Mouse (Mus musculus) embryonic facial prominence, embryonic 14.5 days (tissue): ENCODE measurements around the gene Vmn1r128. TPM values are rescaled to one million over a fixed set of nuclear protein-coding genes. Genes with fewer than 3 reads are reported as not detected.
"Not testable (repeated sequence)": the region's sequence is repeated elsewhere in the genome, so short reads cannot be mapped to it uniquely, and the experiment has no call there.

Experiments
- ATAC-seq: fragments of 200-750 bp; cut with Nextera tagmentation; 2 replicates; pipeline ENCODE4 v1.8.0; 2017; ENCODE audit warnings: low read depth, moderate number of reproducible peaks, moderate TSS enrichment
- DNase-seq: peaks from one replicate; pipeline ENCODE4 v3.0.0-alpha.2; 2015; ENCODE audit warnings: low spot score
- H3K27ac ChIP-seq: fragments of 300-500 bp; sonication (generic); replicated peaks from 2 replicates; pipeline ENCODE4 v1.5.1; 2014; ENCODE audit warnings: low read depth, mild to moderate bottlenecking, low read length, moderate library complexity
- H3K27me3 ChIP-seq: fragments of 300-500 bp; sonication (generic); replicated peaks from 2 replicates; pipeline ENCODE4 v1.6.1; 2014; ENCODE audit warnings: low read length; ENCODE audit not compliant: control insufficient read depth, insufficient read depth
- H3K36me3 ChIP-seq: fragments of 300-500 bp; sonication (generic); 2 replicates; pipeline ENCODE4 v1.6.1; 2014; ENCODE audit warnings: low read length, mixed read lengths; ENCODE audit not compliant: control insufficient read depth, insufficient read depth
- H3K4me1 ChIP-seq: fragments of 300-500 bp; sonication (generic); 2 replicates; pipeline ENCODE4 v1.6.1; 2014; ENCODE audit warnings: antibody characterized with exemption, low read length; ENCODE audit not compliant: control insufficient read depth, insufficient read depth
- H3K4me2 ChIP-seq: fragments of 300-500 bp; sonication (generic); 2 replicates; pipeline ENCODE4 v1.6.1; 2014; ENCODE audit warnings: low read depth, mild to moderate bottlenecking, low read length, moderate library complexity, mixed read lengths
- H3K4me3 ChIP-seq: fragments of 300-500 bp; sonication (generic); 2 replicates; pipeline ENCODE4 v1.5.1; 2014; ENCODE audit warnings: low read depth, mild to moderate bottlenecking, low read length
- H3K9ac ChIP-seq: fragments of 300-500 bp; sonication (generic); 2 replicates; pipeline ENCODE4 v1.6.1; 2014; ENCODE audit warnings: low read depth, mild to moderate bottlenecking, low read length, moderate library complexity, mixed read lengths
- H3K9me3 ChIP-seq: fragments of 300-500 bp; sonication (generic); 2 replicates; pipeline ENCODE4 v1.6.1; 2016; ENCODE audit warnings: low read length; ENCODE audit not compliant: control insufficient read depth
- WGBS: fragments of 180-500 bp; shearing (Covaris S2); extraction: QIAGEN DNeasy Blood & Tissue Kit; methylation state at CpG from one replicate; pipeline ENCODE4 v1.1.7; 2014; 5-methylcytosine and 5-hydroxymethylcytosine counted together
- polyA plus RNA-seq: library from polyadenylated mRNA; unstranded; fragments of >200 nt; fragmentation: Nextera tagmentation; extraction: Ambion mirVana; gene quantifications from 2 replicates; pipeline ENCODE4 v1.2.1, GENCODE M21; 2014

The Vmn1r128 gene
- not detected in 2 replicates for polyA plus RNA-seq

DNA sequence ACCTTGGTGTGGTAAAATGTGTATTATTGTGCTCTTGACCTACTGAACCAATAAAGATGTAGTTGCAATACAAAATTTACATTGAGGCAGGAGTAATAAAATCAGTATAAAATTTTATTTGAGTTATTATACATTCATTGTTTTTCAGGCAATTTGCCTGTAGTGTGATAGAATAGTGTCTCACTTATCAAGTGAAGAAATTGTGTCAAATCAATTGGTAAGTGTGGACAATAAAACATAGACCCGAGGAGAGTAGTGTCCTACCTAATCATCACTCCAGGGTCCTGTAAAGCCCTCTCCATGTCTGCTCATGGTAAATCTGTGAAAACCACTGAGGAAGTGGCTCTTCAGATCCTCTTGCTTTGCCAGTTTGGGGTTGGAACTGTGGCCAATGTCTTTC is at the start of gene Vmn1r128:
Gene Vmn1r128 (plus strand): TSS at position 301 of the 400 bp plus-strand sequence.
- not testable (repeated sequence) for H3K4me3 ChIP-seq, H3K9me3 ChIP-seq, H3K4me1 ChIP-seq, DNase-seq, H3K36me3 ChIP-seq, H3K4me2 ChIP-seq, H3K27me3 ChIP-seq, ATAC-seq, H3K9ac ChIP-seq, H3K27ac ChIP-seq
- 59% methylated on average over 1 of the region's 1 CpGs for WGBS

DNA sequence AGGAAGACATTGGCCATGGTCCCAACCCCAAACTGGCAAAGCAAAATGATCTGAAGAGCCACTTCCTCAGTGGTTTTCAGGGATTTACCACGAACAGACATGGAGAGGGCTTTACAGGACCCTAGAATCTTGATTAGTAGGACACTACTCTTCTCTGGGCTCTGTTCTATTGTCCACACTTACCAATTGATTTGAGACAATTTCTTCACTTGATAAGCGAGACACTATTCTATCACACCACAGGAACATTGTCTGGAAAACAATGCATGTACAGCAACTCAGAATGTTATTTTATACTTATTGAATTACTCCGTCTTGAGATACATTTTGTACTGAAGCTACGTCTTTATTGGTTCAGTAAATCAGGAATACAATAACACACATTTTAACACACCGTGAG is 47.8 kb upstream of the Vmn1r128 start, which contains the start of gene Vmn1r126:
Gene Vmn1r126 (minus strand): TSS at position 101 of the 400 bp plus-strand sequence.
- H3K4me1 ChIP-seq, H3K9ac ChIP-seq: not testable (repeated sequence)
- WGBS = no CpG with 5 or more reads among the region's 5 CpGs

DNA sequence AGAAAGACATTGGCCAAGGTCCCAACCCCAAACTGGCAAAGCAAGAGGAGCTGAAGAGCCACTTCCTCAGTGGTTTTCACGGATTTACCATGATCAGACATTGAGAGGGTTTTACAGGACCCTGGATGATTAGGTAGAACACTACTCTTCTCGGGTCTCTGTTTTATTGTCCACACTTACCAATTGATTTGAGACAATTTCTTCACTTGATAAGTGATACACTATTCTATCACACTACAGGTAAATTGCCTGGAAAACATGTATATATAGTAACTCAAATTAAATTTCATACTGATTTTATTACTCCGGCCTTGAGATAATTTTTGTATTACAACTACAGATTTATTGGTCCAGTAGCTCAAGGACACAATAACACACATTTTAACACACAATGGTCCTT is 29.4 kb upstream of the Vmn1r128 start, which contains the start of gene Vmn1r127:
Gene Vmn1r127 (minus strand): TSS at position 101 of the 400 bp plus-strand sequence.
- not testable (repeated sequence) for H3K4me3 ChIP-seq, H3K27me3 ChIP-seq, H3K36me3 ChIP-seq, DNase-seq, ATAC-seq, H3K9me3 ChIP-seq, H3K4me2 ChIP-seq, H3K27ac ChIP-seq, H3K4me1 ChIP-seq, H3K9ac ChIP-seq
- WGBS = no CpG with 5 or more reads among the region's 3 CpGs

More for the DNA sequence above, 47.8 kb upstream of the Vmn1r128 start, which contains the start of gene Vmn1r126:
- not testable (repeated sequence) for H3K4me2 ChIP-seq, H3K4me3 ChIP-seq, H3K27me3 ChIP-seq, H3K27ac ChIP-seq, ATAC-seq, H3K36me3 ChIP-seq, DNase-seq, H3K9me3 ChIP-seq

DNA sequence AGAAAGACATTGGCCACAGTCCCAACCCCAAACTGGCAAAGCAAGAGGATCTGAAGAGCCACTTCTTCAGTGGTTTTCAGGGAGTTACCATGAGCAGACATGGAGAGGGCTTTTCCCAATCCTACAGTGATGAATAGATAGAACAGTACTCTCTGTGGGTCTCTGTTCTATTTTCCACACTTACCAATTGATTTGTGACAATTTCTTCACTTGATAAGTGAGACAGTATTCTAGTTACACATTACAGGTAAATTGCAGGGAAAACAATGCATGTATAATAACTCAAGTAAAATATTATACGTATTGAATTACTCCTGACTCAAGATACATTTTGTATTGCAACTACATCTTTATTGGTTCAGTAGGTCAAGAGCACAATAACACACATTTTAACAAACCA is 12.0 kb downstream of the Vmn1r128 start, which contains the start of gene Vmn1r129:
Gene Vmn1r129 (minus strand): TSS at position 101 of the 400 bp plus-strand sequence.
- H3K36me3 ChIP-seq, H3K27me3 ChIP-seq, H3K4me1 ChIP-seq, ATAC-seq, H3K4me3 ChIP-seq, H3K9me3 ChIP-seq, H3K9ac ChIP-seq, DNase-seq, H3K4me2 ChIP-seq, H3K27ac ChIP-seq: not testable (repeated sequence)
- WGBS = no CpG with 5 or more reads among the region's 1 CpGs

Other genes starting within 250 kb of the Vmn1r128 start
- not detected in 2 replicates for gene Vmn1r122, start 215.2 kb upstream of the Vmn1r128 start, polyA plus RNA-seq
- gene Vmn1r123, start 187.2 kb upstream of the Vmn1r128 start, polyA plus RNA-seq = not detected in 2 replicates
- not detected in 2 replicates for gene Gm5157, start 158.9 kb upstream of the Vmn1r128 start, polyA plus RNA-seq
- not detected in 2 replicates for gene Vmn1r124, start 88.8 kb upstream of the Vmn1r128 start, polyA plus RNA-seq
- not detected in 2 replicates for gene Vmn1r125, start 77.2 kb upstream of the Vmn1r128 start, polyA plus RNA-seq
- not detected in 2 replicates for gene Vmn1r126, start 47.9 kb upstream of the Vmn1r128 start, polyA plus RNA-seq
- not detected in 2 replicates for gene Vmn1r127, start 29.5 kb upstream of the Vmn1r128 start, polyA plus RNA-seq
- gene Vmn1r129, start 11.9 kb downstream of the Vmn1r128 start, polyA plus RNA-seq = not detected in 2 replicates
- gene Gm6882, start 83.4 kb downstream of the Vmn1r128 start, polyA plus RNA-seq = not detected in 2 replicates
- gene Vmn1r130, start 162.4 kb downstream of the Vmn1r128 start, polyA plus RNA-seq = not detected in 2 replicates
- gene Vmn1r131, start 196.7 kb downstream of the Vmn1r128 start, polyA plus RNA-seq = not detected in 2 replicates